Mouse (Mus musculus) spleen, postnatal 14 days (tissue): ENCODE measurements around the gene Gm10721.
"Not testable (repeated sequence)": the region's sequence is repeated elsewhere in the genome, so short reads cannot be mapped to it uniquely, and the experiment has no call there.

ENCODE experiments used
- DNase-seq, 2 experiments: peaks; one replicate each; pipeline ENCODE4 v3.0.0; 2021 to 2022; ENCODE audit warnings: low spot score in 2 of 2

Gene Gm10721

GRCm38 (mm10) chr9:3025653-3026052 is 12.7 kb downstream of the Gm10721 start:
- DNase-seq, result peak; percentile 84 to 86

- DNase-seq, result not testable (repeated sequence)
Measured at GRCm38 (mm10) chr9:3026136-3026535, 13.2 kb downstream of the Gm10721 start.

- DNase-seq, result not testable (repeated sequence)
Measured at GRCm38 (mm10) chr9:3026741-3027140, 13.8 kb downstream of the Gm10721 start.

GRCm38 (mm10) chr9:3027200-3027599 is 14.3 kb downstream of the Gm10721 start:
- not testable (repeated sequence) for DNase-seq

- peak; percentile 47 to 49 for DNase-seq
Measured at GRCm38 (mm10) chr9:3029276-3030000, 16.5 kb downstream of the Gm10721 start.

GRCm38 (mm10) chr9:3030677-3031318 is 17.9 kb downstream of the Gm10721 start:
- not testable (repeated sequence) for DNase-seq

- not testable (repeated sequence) for DNase-seq
Measured at GRCm38 (mm10) chr9:3034299-3034698, 21.4 kb downstream of the Gm10721 start, which contains the start of gene Gm17535. Gm17535 (plus strand) TSS chr9:3034599.

GRCm38 (mm10) chr9:3036577-3036976 is 23.6 kb downstream of the Gm10721 start, which contains the start of gene Gm10715:
Gm10715 (plus strand) TSS chr9:3036877.
- not testable (repeated sequence) for DNase-seq

GRCm38 (mm10) chr9:3038161-3038560 is 25.2 kb downstream of the Gm10721 start:
- DNase-seq, result not testable (repeated sequence)
